Mouse (Mus musculus): ENCODE measurements around the gene Slc46a3.

Slc46a3 gene

GRCm38 (mm10) chr5:147895436-147896198 is 1.0 kb upstream of the Slc46a3 start:
- peak; percentile 58 to 61 for DNase-seq (ENCODE audit: low spot score in 2 of 2)

DNA sequence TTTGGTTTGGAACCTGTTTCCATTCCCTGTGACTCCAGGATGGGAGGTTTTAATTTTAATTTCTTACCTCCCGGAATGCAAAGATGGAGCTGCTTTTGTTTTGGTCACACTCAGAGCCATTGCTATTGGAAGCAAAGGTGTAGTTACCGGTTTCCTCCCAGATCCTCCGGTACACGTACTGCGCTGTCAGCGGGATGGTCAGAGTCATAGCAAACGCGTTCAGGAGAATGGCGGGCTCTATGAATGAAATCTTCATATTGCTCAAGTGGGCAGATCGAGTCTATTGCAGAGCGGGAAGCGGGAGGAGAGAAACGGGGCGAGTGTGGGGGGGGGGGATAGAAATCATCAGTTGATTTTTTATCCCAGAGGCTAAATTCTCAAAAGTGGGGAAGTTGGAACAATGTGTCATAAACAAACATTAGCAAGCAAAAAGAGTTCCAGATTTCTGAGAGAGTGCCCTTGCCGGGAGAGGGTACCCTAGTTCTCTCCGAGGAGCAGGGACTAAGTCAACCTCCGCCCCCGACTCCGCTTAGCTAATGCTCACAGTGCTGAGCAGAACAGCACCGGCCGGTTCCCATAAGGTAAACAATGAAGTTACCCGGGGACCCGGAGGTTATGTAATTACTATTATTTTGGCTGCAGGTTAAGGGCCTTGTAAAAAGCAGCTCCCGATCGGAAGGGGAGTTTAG is 705 bp downstream of the Slc46a3 start:
- DNase-seq (ENCODE audit: low spot score in 2 of 2), result peak; percentile 18 to 29

- DNase-seq (ENCODE audit: low spot score in 2 of 2), result peak; percentile 2 to 34
Measured at GRCm38 (mm10) chr5:147893143-147893542, 1.5 kb downstream of the Slc46a3 start.

GRCm38 (mm10) chr5:147892735-147893134 is 1.9 kb downstream of the Slc46a3 start:
- DNase-seq (ENCODE audit: low spot score in 2 of 2), result no peak

DNA sequence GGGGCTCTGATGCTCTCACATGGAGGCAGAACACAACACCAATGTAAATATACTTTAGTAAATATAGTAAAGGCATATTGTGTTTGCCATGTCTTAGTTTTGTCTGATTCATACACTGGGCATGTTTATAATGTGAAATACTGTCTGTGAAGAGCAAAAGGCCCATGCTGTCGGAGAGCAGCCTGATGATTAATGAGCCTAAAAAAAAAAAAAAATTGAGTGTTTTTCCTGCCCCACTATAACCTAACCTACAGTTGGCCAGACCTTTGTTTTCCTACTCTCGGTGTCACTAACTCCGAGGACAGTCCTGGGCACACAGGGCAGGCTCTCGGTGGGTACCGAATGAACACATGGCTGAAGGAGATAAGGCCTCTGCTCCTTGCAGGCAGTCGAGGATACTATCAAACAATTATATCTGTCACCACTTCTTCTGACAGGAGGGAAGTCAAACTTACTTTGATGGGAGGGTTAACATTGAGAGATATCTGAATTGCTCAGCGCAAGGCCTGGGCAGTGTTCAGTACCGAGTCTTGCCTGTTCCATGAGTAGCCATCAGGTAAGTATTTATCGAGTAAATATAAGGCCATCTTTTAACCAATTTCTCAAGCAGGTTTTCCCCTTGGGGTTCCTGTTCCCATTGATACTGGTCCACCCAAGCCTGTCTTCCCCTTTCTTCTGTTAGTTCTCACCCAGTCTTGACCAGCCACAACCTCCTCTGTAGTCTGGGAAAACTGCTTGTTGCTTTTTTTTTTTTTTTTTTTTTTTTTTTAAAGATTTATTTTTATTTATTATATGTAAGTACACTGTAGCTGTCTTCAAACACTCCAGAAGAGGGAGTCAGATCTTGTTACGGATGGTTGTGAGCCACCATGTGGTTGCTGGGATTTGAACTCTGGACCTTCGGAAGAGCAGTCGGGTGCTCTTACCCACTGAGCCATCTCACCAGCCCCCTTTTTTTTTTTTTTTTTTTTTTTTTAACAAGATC is 6.0 kb downstream of the Slc46a3 start:
- peak; percentile 11 to 32 for DNase-seq (ENCODE audit: low spot score in 2 of 2)

GRCm38 (mm10) chr5:147883581-147883980 is 11.0 kb downstream of the Slc46a3 start:
- no peak for DNase-seq (ENCODE audit: low spot score in 2 of 2)

DNA sequence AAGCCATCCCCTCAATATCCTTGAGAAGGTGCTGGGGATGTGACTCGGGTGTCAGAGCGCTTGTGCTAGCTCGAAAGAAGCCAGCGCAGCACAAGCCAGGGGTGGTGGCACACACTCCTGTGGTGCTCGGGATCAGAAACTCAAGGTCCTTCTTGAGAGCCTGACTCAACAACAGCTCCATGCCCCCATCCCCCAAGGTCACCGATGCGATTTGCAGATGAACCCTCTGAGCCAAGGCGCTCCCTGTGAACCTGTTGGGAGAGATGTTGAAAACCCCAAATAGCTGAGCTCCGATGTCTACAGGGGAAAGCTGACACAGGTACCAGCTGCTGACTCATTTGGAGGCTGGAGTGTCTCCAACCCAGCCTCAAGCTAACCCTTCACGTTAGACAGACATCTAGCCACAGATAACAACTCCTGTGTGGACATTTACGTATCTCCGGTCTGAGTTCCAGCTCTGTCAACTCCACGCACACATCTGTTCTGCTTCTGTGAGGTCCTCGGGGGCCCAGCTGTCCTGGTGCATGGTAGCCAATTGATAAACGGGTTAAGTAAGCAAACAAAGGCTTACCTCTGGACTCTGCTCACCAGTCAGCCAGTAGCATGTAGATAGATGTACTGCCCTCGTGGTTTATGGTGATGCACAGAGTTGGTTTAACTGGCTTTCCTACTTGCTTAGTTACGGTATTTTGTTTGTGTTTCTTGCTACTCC is 14.5 kb downstream of the Slc46a3 start:
- DNase-seq (ENCODE audit: low spot score in 2 of 2), result no peak

DNA sequence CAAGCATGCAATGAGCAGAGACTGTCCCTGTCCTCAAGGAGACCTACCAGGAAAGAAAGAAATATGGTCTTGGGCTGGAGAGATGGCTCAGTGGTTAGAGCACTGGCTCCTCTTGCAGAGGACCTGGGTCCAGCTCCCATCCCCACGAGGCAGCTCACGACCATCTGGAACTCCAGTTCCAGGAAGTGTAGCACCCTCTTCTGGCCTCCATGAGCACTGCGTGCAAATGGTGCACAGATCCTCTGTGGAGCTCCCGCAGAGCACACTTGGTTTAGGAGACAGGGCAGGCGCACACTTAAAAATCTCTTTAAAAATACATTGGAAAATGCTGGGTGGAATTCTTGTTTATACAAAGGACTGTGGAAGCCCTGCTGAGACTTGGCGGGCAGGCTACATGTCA is 17.1 kb downstream of the Slc46a3 start:
- DNase-seq (ENCODE audit: low spot score in 2 of 2), result no peak

- no peak for DNase-seq (ENCODE audit: low spot score in 2 of 2)
Measured at GRCm38 (mm10) chr5:147875210-147875609, 19.4 kb downstream of the Slc46a3 start.

DNA sequence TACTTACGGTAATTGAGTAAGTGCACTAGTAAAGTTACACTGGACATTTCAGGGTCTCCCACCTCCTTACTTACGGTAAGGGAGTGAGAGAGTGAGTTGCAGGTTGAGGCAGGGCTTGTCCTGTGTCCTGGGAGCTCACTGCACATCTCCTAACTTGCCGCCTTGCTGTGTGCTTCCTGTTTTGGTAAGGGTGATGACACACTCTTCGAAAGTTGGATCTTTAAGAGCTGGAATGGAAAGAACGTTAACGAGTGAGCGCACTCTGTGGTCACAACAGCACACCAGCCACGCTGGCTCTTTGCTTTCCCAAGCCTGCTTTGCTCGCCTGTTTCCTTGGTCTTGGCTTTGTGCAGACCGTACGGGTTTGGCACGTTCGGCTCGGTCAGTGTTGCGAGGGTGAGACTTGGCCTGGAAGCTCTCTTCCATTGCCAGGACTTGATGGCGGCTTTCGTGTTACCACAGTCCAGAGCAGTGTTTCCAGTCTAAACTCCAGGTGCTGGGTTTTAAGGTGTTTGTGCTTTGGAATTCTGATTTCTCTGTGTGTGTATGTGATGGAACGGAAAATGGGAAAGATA is 20.0 kb downstream of the Slc46a3 start:
- DNase-seq (ENCODE audit: low spot score in 2 of 2), result no peak

GRCm38 (mm10) chr5:147871091-147871820 is 23.4 kb downstream of the Slc46a3 start:
- DNase-seq (ENCODE audit: low spot score in 2 of 2), result no peak

DNA sequence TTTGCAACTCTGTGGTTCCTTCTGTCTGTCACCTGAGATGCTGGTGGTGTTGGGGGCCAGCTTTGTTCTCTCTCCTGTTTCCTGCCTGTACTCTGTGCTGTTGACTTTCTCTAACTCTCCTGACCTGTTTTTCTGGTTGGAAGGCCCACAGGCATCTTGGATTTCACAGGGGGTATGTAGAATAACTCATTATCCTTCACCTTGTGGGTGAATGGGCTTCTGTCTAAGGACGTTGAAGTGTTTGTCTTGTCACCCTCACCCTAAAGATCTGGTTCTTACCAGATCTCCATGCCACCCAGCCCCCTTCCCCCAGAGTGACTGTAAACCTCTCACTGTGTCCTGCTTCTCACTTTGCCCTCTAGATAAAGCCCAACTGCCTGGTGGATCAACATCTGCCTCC is 24.3 kb downstream of the Slc46a3 start:
- DNase-seq (ENCODE audit: low spot score in 2 of 2), result no peak

DNA sequence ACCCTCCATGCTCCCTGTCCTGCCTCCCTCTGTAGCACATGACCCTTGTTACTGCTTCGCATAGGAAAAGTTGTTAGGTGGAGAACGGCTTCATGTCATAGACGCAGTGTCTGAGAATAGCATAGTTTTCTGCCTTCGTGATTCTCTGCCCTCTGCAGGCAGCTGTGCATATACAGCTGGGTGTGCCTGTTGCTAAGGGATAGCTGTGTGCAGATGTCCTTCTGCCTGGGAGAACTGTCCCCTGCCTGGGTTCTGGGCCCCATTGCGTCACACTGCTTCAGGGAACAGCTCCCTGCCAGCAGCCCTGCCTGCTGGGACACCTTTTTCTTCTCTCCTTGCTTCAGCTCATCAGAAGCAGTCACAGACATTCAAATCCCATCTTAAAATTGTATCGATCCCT is 25.0 kb downstream of the Slc46a3 start:
- DNase-seq (ENCODE audit: low spot score in 2 of 2), result no peak

GRCm38 (mm10) chr5:147868674-147869073 is 25.9 kb downstream of the Slc46a3 start:
- no peak for DNase-seq (ENCODE audit: low spot score in 2 of 2)

GRCm38 (mm10) chr5:147860449-147861261 is 34.0 kb downstream of the Slc46a3 start, which contains the start of gene Pomp:
TSS of gene Pomp (plus strand) at chr5:147860461.
- peak; percentile 89 for DNase-seq (ENCODE audit: low spot score in 2 of 2)

GRCm38 (mm10) chr5:147860076-147860448 is 34.6 kb downstream of the Slc46a3 start:
- no peak for DNase-seq (ENCODE audit: low spot score in 2 of 2)

- DNase-seq (ENCODE audit: low spot score in 2 of 2), result no peak
Measured at GRCm38 (mm10) chr5:147850194-147850593, 44.4 kb downstream of the Slc46a3 start.

DNA sequence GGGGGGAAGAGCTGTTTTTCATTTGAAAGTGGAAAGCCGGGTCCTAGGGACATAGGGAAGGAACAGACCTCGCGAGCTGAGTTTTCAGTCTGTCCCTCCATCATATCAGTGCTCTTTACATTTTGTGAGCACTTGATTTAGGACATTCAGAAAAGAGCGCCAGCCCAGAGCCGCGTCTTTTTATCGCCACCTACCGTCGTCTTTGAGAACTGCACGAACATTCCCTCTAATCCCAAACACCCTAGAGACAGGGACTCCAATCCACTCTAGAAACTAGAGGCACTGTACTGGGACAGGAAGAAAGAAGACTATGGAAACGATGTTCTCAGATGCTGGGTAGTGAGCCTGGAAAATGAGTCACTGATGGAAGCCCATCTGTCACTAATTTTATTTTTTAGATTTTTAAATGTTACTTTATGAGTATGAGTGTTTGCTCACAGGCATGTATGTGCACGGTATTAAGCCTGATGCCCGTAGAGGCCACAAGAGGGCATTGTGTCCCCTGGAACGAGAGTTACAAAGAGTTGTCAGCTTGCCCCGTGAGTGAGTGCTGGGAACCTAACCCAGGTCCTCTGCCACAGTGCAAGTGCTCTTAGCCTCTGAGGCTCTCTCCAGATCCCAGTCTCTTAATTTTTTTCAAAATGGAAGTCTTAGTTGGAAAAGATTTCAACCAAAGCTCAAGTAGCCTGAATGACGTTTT is 46.3 kb downstream of the Slc46a3 start:
- peak in 1 of 2 experiments; percentile 15 for DNase-seq (ENCODE audit: low spot score in 2 of 2)

DNA sequence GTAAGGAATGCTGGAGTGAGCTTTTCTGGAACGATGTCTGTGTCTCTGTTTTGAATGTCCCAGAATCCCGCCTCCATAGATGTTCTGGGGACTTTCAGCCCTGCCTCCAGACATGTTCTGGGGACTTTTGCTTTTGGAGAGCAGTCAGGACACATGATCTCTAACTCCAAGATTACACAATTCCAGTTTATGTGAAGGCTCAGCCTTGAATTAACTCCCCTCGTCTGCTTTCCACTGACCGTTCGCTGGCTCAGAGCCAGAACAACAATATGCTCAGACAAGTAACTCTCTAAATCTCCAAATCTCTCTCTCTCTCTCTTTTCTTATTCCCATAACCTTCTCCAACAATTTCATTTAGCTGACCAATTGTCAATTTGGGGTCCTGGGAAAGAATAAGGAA is 47.3 kb downstream of the Slc46a3 start:
- no peak for DNase-seq (ENCODE audit: low spot score in 2 of 2)
